Mouse (Mus musculus) adrenal gland, postnatal 36 days (tissue): ENCODE results near the gene Gm12184. TPM values are rescaled to one million over a fixed set of nuclear protein-coding genes. Genes with fewer than 3 reads are reported as not detected.

Experiments used
- total RNA-seq, 2 experiments: library from RNA; stranded (reverse); gene quantifications; 2 replicates each; pipeline ENCODE4 v1.2.3; 2021

The Gm12184 gene
- total RNA-seq, 2 experiments from 2014 or later: 1.4 to 3.2 TPM

Other genes starting within 250 kb of the Gm12184 start
- gene Rack1, start 26.3 kb downstream of the Gm12184 start, total RNA-seq: 100 to 1,000 TPM; 711 to 729 TPM
- gene Trim41, start 9.3 kb downstream of the Gm12184 start, total RNA-seq: 10 to 100 TPM; 32.9 to 45.2 TPM
- 1 to 10 TPM; 6.4 to 8.6 TPM for gene Trim7, start 515 bp downstream of the Gm12184 start, total RNA-seq
- 10 to 100 TPM; 23.9 to 24.5 TPM for gene Irgm1, start 45.0 kb upstream of the Gm12184 start, total RNA-seq
- gene Gm5431, start 75.6 kb upstream of the Gm12184 start, total RNA-seq: 1 to 10 TPM; 2.0 to 2.8 TPM
- gene Psme2b, start 119.5 kb upstream of the Gm12184 start, total RNA-seq: 1 to 10 TPM; 4.8 to 5.5 TPM
- not detected for gene Olfr56, start 152.2 kb upstream of the Gm12184 start, total RNA-seq
- gene 9930111J21Rik1, start 152.7 kb upstream of the Gm12184 start, total RNA-seq: 1 to 10 TPM; 2.4 to 3.6 TPM
- gene Gm12185, start 165.6 kb upstream of the Gm12184 start, total RNA-seq: 1 to 10 TPM; 2.5 to 3.4 TPM
- 1 to 10 TPM; 3.5 to 4.6 TPM for gene Tgtp1, start 167.5 kb upstream of the Gm12184 start, total RNA-seq
- gene 9930111J21Rik2, start 224.6 kb upstream of the Gm12184 start, total RNA-seq: 1 to 10 TPM; 2.5 to 4.8 TPM
- gene Tgtp2, start 237.6 kb upstream of the Gm12184 start, total RNA-seq: 1 to 10 TPM; 2.4 to 3.6 TPM
- 1 to 10 TPM; 3.9 to 6.6 TPM for gene Ifi47, start 249.9 kb upstream of the Gm12184 start, total RNA-seq